Mouse (Mus musculus) heart, postnatal 0 days (tissue): ENCODE measurements around the gene Gm45208. TPM values are rescaled to one million over a fixed set of nuclear protein-coding genes. Genes with fewer than 3 reads are reported as not detected.
A peak's percentile ranks its signal among the peaks of the same experiment; 100 is the strongest.

Source experiments
- ATAC-seq: fragments of 200-750 bp; cut with Nextera tagmentation; 2 replicates; pipeline ENCODE4 v1.8.0; 2017; ENCODE audit warnings: low read depth, moderate number of reproducible peaks, moderate library complexity; ENCODE audit not compliant: insufficient read depth
- DNase-seq: peaks from one replicate; pipeline ENCODE4 v3.0.0-alpha.2; 2016; ENCODE audit warnings: low spot score
- H3K27ac ChIP-seq: fragments of 300-500 bp; sonication (generic); 2 replicates; pipeline ENCODE4 v1.5.1; 2014; ENCODE audit warnings: low read depth, mild to moderate bottlenecking
- H3K27me3 ChIP-seq: fragments of 300-500 bp; sonication (generic); 2 replicates; pipeline ENCODE4 v1.6.1; 2014; ENCODE audit warnings: low read length, mixed read lengths; ENCODE audit not compliant: control insufficient read depth, insufficient read depth
- H3K36me3 ChIP-seq: fragments of 300-500 bp; sonication (generic); replicated peaks from 2 replicates; pipeline ENCODE4 v1.6.1; 2014; ENCODE audit warnings: low read length, mixed read lengths; ENCODE audit not compliant: control insufficient read depth, insufficient read depth
- H3K4me1 ChIP-seq: fragments of 300-500 bp; sonication (generic); 2 replicates; pipeline ENCODE4 v1.6.1; 2014; ENCODE audit warnings: antibody characterized with exemption; ENCODE audit not compliant: control insufficient read depth, insufficient read depth
- H3K4me2 ChIP-seq: fragments of 300-500 bp; sonication (generic); 2 replicates; pipeline ENCODE4 v1.6.1; 2014; ENCODE audit warnings: low read depth, mild to moderate bottlenecking, low read length, moderate library complexity
- H3K4me3 ChIP-seq: fragments of 300-500 bp; sonication (generic); 2 replicates; pipeline ENCODE4 v1.5.1; 2014; ENCODE audit warnings: low read depth, low read length
- H3K9ac ChIP-seq: fragments of 300-500 bp; sonication (generic); replicated peaks from 2 replicates; pipeline ENCODE4 v1.6.1; 2014; ENCODE audit warnings: low read depth, low read length, mixed read lengths
- H3K9me3 ChIP-seq: fragments of 300-500 bp; sonication (generic); replicated peaks from 2 replicates; pipeline ENCODE4 v1.6.1; 2016; ENCODE audit warnings: low read length; ENCODE audit not compliant: control insufficient read depth
- CTCF ChIP-seq: IDR thresholded peaks from 2 replicates; pipeline ENCODE4 v1.5.1; 2016; ENCODE audit warnings: antibody characterized with exemption, control low read depth, low read depth
- EP300 ChIP-seq: IDR thresholded peaks from 2 replicates; pipeline ENCODE4 v1.6.1; 2016; ENCODE audit warnings: antibody characterized with exemption, low read depth
- WGBS: fragments of 180-500 bp; shearing (Covaris S2); extraction: QIAGEN DNeasy Blood & Tissue Kit; methylation state at CpG from one replicate; pipeline ENCODE4 v1.1.7; 2014; 5-methylcytosine and 5-hydroxymethylcytosine counted together
- polyA plus RNA-seq: library from polyadenylated mRNA; unstranded; fragments of >200 nt; fragmentation: Nextera tagmentation; extraction: Ambion mirVana; gene quantifications from 2 replicates; pipeline ENCODE4 v1.2.1, GENCODE M21; 2015
- total RNA-seq: library from RNA; depleted of rRNA; stranded (reverse); fragments of >200 nt; gene quantifications from 2 replicates; pipeline ENCODE4 v1.2.3, GENCODE M21; 2014; ENCODE audit warnings: low replicate concordance; rRNA removed

Gm45208 gene
- total RNA-seq (3.1 TPM in 1 of 2 replicates, not detected in the other), polyA plus RNA-seq (not detected in 2 replicates)

DNA sequence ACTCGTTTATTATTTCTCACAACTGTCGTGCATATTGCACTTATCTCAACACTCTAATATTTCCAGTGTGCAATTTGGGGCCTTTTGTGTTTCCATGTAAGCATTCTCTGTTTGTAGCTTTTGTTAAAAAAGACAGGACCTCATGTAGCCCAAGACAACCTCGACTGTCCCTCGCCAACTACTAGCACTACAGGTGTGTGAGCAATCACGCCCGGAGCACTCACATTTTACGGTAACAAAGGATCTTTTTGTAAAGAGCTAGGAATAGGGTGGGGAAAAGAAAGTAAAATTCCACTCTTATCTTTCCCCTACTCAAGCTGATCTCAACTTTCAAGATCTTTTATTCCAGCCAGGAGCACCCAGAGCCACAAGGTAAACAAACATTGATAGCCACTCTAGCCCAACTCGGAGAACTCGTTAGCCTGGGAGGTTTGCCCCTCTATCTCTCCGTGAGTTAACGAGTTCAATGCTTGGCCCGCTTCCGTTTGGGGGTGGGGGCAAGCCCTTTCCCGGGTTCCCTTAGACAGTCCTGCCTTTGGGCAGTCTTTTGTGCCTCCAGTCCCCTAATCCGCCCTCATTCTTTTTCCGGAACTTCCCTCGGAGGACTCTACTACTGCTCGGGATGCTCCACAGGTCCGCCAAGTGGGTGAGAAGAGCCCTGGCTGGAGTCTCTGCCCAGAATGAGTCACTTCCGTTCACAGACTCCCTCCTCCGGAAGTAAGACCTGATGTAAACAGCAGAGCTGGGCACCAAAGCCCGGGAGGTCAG lies at the start of gene Gm45208:
Gene Gm45208 (plus strand): TSS at position 732 of the 768 bp plus-strand sequence.
- TF ChIP-seq CTCF (no peak), EP300 (no peak)
- Histone ChIP-seq H3K27ac (peak within 1 kb of the TSS; percentile 95), H3K4me1 (no peaks in the 10 kb centered on the region), H3K27me3 (no peaks in the 10 kb centered on the region), H3K9me3 (no peaks in the 10 kb centered on the region), H3K36me3 (peaks cover 16% of the 10 kb centered on the region), H3K9ac (peak within 1 kb of the TSS; percentile 62), H3K4me3 (peak within 1 kb of the TSS; percentile 67), H3K4me2 (peak within 1 kb of the TSS; percentile 60)
- peak; percentile 90 for ATAC-seq
- DNase-seq, result peak; percentile 67
- 17% methylated on average over 22 of the region's 22 CpGs for WGBS

GRCm38 (mm10) chrX:7672739-7673138 lies 49.3 kb upstream of the Gm45208 start:
- TF ChIP-seq CTCF (no peak), EP300 (no peak)
- Histone ChIP-seq H3K9ac (no peak overlapping the region), H3K4me2 (no peak overlapping the region), H3K9me3 (no peaks in the 10 kb centered on the region), H3K4me3 (no peak overlapping the region), H3K27ac (no peak overlapping the region), H3K4me1 (0 out of 2 replicates have a peak, but pooled peaks cover 12% of the 10 kb centered on the region), H3K27me3 (no peaks in the 10 kb centered on the region), H3K36me3 (peaks cover 8% of the 10 kb centered on the region)
- no peak for ATAC-seq
- DNase-seq, result no peak
- WGBS, result 40% methylated on average over 6 of the region's 6 CpGs

DNA sequence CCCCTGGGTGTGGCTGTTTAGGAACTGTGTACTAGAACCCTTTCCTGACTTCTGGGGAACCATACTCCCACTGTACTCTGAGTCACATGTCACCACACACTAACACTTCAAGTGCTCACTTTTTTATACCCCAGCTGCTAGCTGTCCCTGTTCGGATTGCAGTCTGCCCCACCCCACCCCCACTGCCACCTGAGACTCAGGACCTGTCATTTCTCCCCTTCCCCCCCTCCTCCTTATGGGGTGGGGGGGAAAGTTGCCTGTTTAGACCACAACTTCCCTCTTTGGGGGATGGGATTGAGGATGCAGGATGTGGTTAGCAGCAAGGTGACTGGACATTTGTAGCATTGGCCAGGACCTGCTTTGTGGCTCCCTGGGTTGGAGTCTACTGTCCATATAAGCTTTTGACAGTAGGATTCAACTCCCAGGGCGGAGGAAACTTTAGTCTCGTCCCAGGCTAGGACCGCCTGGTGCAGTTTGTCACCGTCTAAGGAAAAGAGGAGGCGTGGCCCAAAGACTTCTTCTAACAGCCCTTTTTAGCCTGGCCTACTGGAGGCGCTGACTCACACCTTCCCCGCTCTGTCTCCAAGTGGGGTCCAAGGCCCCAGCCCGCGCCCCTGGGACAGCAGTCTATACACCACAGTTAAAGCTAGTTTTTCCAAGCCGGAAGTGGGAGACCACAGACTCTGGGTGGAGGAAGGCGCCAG lies 48.3 kb upstream of the Gm45208 start:
- H3K36me3 ChIP-seq, result peaks cover 4% of the 10 kb centered on the region; the same call in 1 of the 2 replicates
- H3K27ac ChIP-seq, result 0 out of 2 replicates have a peak overlapping the region, but pooled peaks have one; percentile 25
- 34% methylated on average over 12 of the region's 12 CpGs for WGBS
- H3K27me3 ChIP-seq, result no peaks in the 10 kb centered on the region
- TF ChIP-seq EP300, result no peak
- TF ChIP-seq CTCF, result no peak
- ATAC-seq (no peak), DNase-seq (no peak)
- no peaks in the 10 kb centered on the region for H3K9me3 ChIP-seq
- H3K4me3 ChIP-seq, result no peak overlapping the region
- H3K4me1 ChIP-seq, result 0 out of 2 replicates have a peak, but pooled peaks cover 12% of the 10 kb centered on the region
- no peak overlapping the region for H3K9ac ChIP-seq
- H3K4me2 ChIP-seq, result peak overlapping the region; percentile 62

GRCm38 (mm10) chrX:7674284-7675000 lies 47.6 kb upstream of the Gm45208 start:
- Histone ChIP-seq H3K4me1 (0 out of 2 replicates have a peak, but pooled peaks cover 12% of the 10 kb centered on the region), H3K4me2 (peak overlapping the region; percentile 62), H3K27me3 (no peaks in the 10 kb centered on the region), H3K4me3 (peak overlapping the region; percentile 32), H3K9ac (peak overlapping the region; percentile 33; the same call in 1 of the 2 replicates), H3K36me3 (no peaks in the 10 kb centered on the region), H3K9me3 (no peaks in the 10 kb centered on the region), H3K27ac (peak overlapping the region; percentile 8; the same call in 1 of the 2 replicates)
- TF ChIP-seq EP300 (no peak), CTCF (no peak)
- ATAC-seq, result no peak
- DNase-seq, result no peak
- 18% methylated on average over 28 of the region's 28 CpGs for WGBS

DNA sequence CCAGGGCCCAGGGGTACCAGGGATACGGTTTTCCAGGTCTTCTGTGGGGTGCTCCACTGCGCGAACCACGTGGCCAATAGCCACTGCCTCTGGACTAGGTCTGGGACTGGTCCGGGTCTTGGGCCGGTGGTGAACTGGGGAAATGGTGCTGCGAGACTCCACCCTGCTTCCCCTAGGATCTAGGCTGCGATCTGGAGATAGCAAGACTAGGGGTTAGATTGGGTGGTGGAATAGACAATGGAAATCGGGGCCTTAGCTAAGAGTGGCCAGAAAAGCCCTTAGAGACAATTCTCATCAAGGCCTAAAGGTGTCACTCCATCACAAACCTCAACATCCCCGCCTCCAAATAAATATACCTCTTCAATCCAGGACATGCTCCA lies 47.1 kb upstream of the Gm45208 start:
- Histone ChIP-seq H3K36me3 (no peaks in the 10 kb centered on the region), H3K4me3 (peak overlapping the region; percentile 32), H3K4me1 (0 out of 2 replicates have a peak, but pooled peaks cover 12% of the 10 kb centered on the region), H3K9ac (no peak overlapping the region), H3K9me3 (no peaks in the 10 kb centered on the region), H3K27ac (no peak overlapping the region), H3K27me3 (no peaks in the 10 kb centered on the region), H3K4me2 (peak overlapping the region; percentile 62)
- ATAC-seq, result no peak
- DNase-seq, result no peak
- 31% methylated on average over 10 of the region's 10 CpGs for WGBS
- TF ChIP-seq EP300 (no peak), CTCF (no peak)
